Mouse (Mus musculus) c-Kit-positive CD71-negative TER-119-negative erythroid progenitor cells, embryonic 14.5 days (primary cell): ENCODE data around the gene Pdia2.
A peak's percentile ranks its signal among the peaks of the same experiment; 100 is the strongest.
"Not testable (repeated sequence)": the region's sequence is repeated elsewhere in the genome, so short reads cannot be mapped to it uniquely, and the experiment has no call there.

Experiments used
- DNase-seq: peaks from one replicate; pipeline ENCODE4 v3.0.0-alpha.2; 2013; ENCODE audit warnings: low read depth

Pdia2 gene

GRCm38 (mm10) chr17:26200831-26201705 is 2.2 kb upstream of the Pdia2 start:
- DNase-seq = no peak

- DNase-seq = no peak
Measured at GRCm38 (mm10) chr17:26192481-26193190, 6.3 kb downstream of the Pdia2 start.

- DNase-seq = not testable (repeated sequence)
Measured at GRCm38 (mm10) chr17:26191486-26191885, 7.4 kb downstream of the Pdia2 start.

GRCm38 (mm10) chr17:26188091-26188805 is 10.6 kb downstream of the Pdia2 start:
- DNase-seq = no peak

GRCm38 (mm10) chr17:26187592-26187991 is 11.3 kb downstream of the Pdia2 start:
- no peak for DNase-seq

- DNase-seq = no peak
Measured at GRCm38 (mm10) chr17:26181179-26181578, 17.7 kb downstream of the Pdia2 start.

GRCm38 (mm10) chr17:26178611-26179010 is 20.3 kb downstream of the Pdia2 start:
- no peak for DNase-seq

GRCm38 (mm10) chr17:26175248-26175647 is 23.6 kb downstream of the Pdia2 start:
- DNase-seq = not testable (repeated sequence)

- peak; percentile 42 for DNase-seq
Measured at GRCm38 (mm10) chr17:26168039-26168438, 30.8 kb downstream of the Pdia2 start.

- DNase-seq = no peak
Measured at GRCm38 (mm10) chr17:26162736-26163135, 36.2 kb downstream of the Pdia2 start.

GRCm38 (mm10) chr17:26151886-26152630 is 46.8 kb downstream of the Pdia2 start:
- no peak for DNase-seq

GRCm38 (mm10) chr17:26149056-26149455 is 49.8 kb downstream of the Pdia2 start:
- no peak for DNase-seq
